Mouse (Mus musculus): ENCODE measurements around the gene Slc12a3. TPM values are rescaled to one million over a fixed set of nuclear protein-coding genes. Genes with fewer than 3 reads are reported as not detected.

Gene Slc12a3
- 0.17 and 0.37 TPM in 2 replicates for polyA plus RNA-seq (2012; rRNA removed)

GRCm38 (mm10) chr8:94328932-94329728 lies at the start of gene Slc12a3:
Slc12a3 (plus strand) TSS chr8:94329201.

DNA sequence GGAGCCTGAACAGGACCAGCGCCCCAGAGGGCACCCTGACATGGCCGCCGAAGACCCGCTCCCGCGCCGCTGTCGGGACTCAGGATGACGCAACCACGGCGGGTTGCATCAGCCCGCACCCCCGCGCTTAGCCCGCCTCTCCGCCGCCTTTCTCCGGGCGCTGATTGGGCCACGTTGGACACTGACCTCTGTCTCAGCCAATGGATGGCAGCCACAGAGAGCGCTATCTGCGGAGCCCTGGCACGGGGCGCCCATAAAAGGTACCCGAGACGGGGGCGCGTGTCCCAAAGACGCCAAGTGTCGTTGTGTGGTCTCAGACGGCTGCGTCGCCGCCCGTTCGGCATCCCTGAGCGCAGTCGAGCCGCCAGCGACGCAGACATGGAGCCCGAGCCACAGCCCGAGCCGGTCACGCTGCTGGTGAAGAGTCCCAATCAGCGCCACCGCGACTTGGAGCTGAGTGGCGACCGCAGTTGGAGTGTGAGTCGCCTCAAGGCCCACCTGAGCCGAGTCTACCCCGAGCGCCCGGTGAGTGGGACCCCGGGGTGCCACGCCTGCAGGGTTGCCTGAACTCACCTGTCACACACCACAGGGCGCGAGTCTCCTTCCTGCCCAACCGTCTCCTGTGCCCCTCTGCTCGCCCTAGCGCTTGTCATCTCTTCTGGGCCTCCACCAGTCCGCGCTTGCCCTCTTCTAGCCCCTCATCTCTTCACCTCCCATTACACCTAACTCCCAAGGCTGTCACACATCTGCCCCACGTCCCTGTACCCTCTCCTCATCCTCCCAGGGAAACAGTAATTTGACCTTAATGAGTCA lies 57.4 kb downstream of the Slc12a3 start, which contains the start of gene Herpud1:
Herpud1 (plus strand) TSS at position 225 of the 813 bp plus-strand sequence.

Other genes starting within 250 kb of the Slc12a3 start
- 54.6 and 58.2 TPM in 2 replicates for gene Bbs2, start 230.3 kb upstream of the Slc12a3 start, polyA plus RNA-seq (2012; rRNA removed)
- gene Mt4, start 192.0 kb upstream of the Slc12a3 start, polyA plus RNA-seq (2012; rRNA removed) = 0.32 TPM in 1 of 2 replicates, not detected in the other
- gene Mt3, start 176.6 kb upstream of the Slc12a3 start, polyA plus RNA-seq (2012; rRNA removed) = 311 and 364 TPM in 2 replicates
- 56.7 and 224 TPM in 2 replicates for gene Mt2, start 156.5 kb upstream of the Slc12a3 start, polyA plus RNA-seq (2012; rRNA removed)
- gene Mt1, start 150.1 kb upstream of the Slc12a3 start, polyA plus RNA-seq (2012; rRNA removed) = 129 and 265 TPM in 2 replicates
- gene Nup93, start 114.6 kb upstream of the Slc12a3 start, polyA plus RNA-seq (2012; rRNA removed) = 42.7 and 46.6 TPM in 2 replicates
- 61.6 and 63.6 TPM in 2 replicates for gene Herpud1, start 57.2 kb downstream of the Slc12a3 start, polyA plus RNA-seq (2012; rRNA removed)
- 0.45 and 1.0 TPM in 2 replicates for gene Nlrc5, start 105.2 kb downstream of the Slc12a3 start, polyA plus RNA-seq (2012; rRNA removed)
- 58.3 and 69.3 TPM in 2 replicates for gene Cpne2, start 203.8 kb downstream of the Slc12a3 start, polyA plus RNA-seq (2012; rRNA removed)